Mouse (Mus musculus) embryo, embryonic 10 days (tissue): ENCODE data around the gene Trpt1.

Experiments used
- DNase-seq: peaks from one replicate; pipeline ENCODE4 v3.0.0-alpha.2; 2015; ENCODE audit warnings: low spot score

The Trpt1 gene

DNA sequence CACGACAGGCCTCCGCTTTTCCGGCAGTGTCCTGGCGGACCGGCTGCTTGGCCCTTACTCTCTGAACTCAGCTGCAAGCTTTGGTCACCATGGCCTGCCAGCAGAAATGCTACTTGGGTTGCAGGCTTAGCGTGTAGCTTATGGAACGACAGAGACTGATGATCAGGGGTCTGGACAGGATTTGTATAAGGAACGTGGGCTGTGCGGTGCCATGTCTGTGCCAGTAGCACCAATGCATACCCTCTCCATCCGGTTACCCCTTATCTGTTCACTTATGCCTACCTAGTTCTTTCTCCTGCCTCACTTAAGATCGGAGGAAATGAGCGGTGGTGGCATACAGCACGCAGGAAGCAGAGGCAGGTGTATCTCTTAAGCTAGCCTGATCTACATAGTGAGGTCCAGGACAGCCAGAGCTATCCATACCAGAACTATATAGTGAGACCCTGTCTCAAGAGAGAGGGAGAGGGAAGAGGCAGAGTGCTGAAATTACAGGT lies 44.8 kb downstream of the Trpt1 start:
- DNase-seq = no peak

DNA sequence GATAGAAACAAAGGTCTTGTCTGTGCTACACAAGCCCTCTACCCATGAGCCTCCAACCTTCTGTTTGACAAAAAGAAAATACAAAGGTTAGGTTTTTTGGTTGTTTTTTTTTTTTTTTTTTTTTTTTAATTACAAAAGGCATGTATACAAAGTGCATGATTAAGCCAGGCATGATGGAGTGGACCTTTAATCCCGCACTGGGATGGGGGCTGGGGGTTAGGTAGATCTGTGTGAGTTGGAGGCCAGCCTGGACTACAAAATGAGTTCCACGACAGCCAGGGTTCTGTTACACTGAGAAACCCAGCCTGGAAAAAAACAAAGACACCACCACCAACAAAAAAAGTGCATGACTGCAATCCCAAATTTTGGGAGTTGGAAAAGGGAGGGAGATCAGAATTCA lies 45.2 kb downstream of the Trpt1 start:
- no peak for DNase-seq

DNA sequence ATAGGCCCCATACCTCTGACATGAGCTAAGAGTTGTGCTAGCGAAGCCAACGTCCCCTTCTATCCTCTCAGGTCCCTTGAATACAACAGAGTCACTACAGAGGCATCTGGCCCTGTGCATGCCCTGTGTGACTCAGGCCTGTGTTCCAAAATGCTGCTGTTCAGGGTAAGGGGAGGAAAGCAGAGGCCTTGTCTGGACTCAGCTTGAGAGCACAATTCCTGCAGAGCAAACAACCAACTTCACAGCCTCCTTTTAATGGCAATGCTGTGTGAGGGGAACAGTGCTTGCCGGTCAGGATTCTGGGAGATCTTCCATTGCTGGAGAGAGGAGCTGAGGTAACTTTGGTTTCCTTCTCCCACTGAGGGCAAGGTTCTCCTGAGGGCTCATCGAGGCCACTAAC lies 48.3 kb downstream of the Trpt1 start:
- DNase-seq = no peak

DNA sequence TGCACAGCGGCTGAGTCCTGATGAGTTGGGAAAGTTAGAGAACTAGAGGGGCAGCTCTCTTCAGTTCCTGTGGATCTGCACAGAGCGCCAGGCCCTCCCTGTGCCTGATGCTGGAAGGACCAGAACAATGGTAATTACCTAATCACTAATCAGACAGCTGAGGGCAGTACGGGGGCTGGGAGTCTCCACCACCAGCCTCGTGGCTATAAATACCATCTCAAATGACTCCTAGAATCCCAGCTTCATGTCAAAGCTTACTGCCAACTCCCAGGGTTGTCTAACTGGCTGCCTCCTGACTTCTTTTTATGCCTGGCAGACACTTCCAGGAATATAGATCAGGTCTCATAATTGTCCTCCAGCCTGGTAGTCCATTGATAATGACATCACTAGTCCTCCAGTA lies 48.8 kb downstream of the Trpt1 start:
- no peak for DNase-seq
